Mouse (Mus musculus): ENCODE measurements at regions not wholly inside any gene's neighbourhood (a gene's known extent, or its start where the extent isn't known, plus 50 kb on each side); places are given as distances from the start of the nearest gene placed in this dataset.

GRCm38 (mm10) chr8:107715901-107716300, 127.6 kb upstream of the Psmd7 start:
- intact Hi-C loops (cut with DNase I) = no loop called here
- DNase-seq = no peak

DNA sequence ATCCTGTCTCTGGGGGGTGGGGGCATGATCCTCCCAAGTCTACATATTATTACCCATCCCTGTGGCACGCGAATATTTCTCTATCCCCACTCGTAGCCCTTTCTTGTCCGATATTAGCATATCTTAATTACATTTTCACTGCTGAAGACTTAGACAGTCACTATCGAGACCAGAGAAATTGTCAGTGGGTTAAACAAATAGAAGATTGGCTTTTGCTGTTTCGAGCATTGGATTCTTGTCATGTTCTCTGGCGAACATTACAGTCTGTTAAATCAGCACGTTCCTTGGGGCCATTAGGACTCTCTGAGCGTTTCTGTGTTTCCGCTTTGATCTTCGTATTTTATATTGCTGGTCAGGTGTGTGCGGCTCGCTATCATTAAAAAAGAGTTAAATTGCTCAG, 129.6 kb upstream of the Psmd7 start:
- intact Hi-C loops (cut with DNase I) = no loop called here
- no peak for DNase-seq

DNA sequence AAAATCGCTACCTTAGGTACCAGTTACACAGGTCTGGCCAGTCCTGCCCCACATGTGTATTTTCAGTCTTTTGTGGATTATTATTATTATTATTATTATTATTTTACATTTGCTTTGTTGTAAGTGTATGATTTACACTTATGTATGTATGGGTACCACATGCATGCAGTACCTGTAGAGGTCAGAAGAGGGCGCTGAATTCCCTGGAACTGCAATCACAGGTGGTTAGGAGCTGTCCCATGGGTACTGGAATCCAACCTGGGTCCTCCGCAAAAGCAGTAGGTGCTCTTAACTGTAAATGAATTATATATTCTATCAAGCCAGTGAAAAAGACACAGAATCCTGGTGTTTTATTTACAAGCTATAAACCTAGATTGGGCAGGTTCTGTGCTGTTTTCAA, 131.4 kb upstream of the Psmd7 start:
- intact Hi-C loops (cut with DNase I) = no loop called here

DNA sequence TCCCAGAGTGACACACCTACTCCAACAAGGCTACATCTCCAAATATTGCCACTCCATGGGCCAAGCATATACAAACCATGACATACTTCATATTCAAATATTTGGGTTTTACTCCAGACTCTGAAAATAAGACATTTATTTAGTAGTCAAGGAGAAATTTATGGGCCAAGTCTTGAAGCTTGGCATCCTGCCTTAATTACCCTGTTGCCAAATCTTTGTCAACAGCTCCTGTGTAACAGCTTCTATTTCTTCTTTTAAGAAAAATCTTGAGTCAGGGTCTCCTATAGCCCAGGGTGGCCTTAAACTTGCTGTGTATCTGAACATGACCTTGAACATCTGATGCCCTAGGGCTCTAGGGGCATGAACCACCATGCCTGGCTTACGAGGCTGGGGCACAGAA, 138.5 kb upstream of the Psmd7 start:
- DNase-seq = peak; percentile 1 to 5
- intact Hi-C loops (cut with DNase I) = no loop called here

More for the DNA sequence above, 131.4 kb upstream of the Psmd7 start:
- DNase-seq = no peak

- intact Hi-C loops (cut with DNase I) = no loop called here
- no peak for DNase-seq
These were observed 139.0 kb upstream of the Psmd7 start for GRCm38 (mm10) chr8:107727276-107727675.

DNA sequence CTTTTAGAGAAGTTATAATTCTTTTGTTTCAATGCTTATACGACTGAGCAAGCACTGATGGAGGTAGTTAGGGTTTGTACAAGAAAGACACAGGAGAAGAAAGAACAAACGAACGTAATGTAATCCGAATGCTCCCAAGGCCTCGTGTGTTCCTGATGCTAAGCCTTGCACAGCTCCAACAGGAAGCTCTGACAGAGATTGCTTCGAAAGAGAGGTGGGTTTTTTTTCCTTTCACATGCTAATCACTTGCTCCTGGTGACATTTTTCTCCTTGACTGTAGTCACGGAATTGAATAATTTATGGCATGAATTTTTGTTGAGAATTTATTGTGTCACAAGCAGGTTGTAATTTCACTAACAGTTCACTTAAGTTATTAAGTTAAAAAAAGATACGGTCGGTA, 150.8 kb upstream of the Psmd7 start:
- no peak for DNase-seq
- intact Hi-C loops (cut with DNase I) = no loop called here

DNA sequence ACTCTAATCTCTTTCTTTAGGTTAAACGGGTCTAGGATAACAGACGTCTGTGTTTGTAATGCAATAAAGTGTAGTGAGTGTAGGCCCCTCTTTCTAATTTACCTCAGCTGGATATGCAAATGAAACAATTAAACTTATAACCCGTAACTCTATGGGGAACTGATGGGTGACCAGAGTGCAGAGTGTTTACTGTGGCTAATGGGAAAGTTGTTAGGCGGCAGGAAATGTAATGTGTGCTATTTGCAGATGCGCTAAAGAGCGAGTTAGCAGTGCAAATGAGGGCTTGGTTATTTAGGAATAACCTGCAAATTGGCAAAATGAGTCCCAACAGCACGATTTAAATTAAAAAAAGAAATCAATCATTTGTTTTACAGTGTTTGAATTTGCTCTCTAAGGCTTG, 168.8 kb upstream of the Psmd7 start:
- DNase-seq = no peak
- intact Hi-C loops (cut with DNase I) = no loop called here

DNA sequence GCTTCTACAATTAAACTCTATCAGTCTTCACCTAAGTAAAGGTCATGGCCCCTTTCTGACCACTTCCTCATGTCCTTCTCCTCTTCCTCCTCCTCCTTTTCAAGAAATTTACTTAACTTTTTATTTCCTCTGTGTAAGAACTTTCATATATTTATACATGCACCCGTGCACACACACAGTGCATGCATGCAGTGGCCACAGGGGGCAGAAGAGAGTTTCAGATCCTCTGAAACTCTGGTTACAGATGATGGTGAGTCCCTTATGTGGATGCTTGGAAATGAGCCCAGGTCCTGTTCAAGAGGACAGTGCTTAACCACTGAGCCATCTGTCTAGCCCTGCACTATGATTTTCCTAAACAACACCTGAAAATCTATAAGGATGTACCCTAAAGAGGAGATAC, 170.4 kb upstream of the Psmd7 start:
- intact Hi-C loops (cut with DNase I) = no loop called here
- DNase-seq = no peak

DNA sequence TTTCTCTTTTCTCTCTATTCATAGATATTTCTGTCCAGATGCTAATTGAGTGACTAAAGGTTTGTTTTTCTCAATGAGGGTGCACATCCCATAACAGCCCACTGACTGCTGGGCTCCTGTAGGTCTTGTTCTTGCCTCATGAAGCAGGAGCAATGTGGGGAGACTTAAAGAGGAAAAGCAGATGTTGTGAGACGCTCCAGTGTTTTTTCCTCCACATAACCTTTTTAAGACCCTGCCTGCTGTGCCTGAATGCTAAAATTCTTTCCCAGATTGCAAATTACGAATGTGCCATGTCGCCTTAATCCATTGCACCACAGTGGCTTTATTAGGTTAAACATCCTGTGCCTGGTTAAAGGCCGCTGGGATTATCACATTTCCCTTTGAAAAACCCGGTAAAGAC, 165.5 kb upstream of the Zfhx3 start:
- DNase-seq = no peak
- intact Hi-C loops (cut with DNase I) = no loop called here

DNA sequence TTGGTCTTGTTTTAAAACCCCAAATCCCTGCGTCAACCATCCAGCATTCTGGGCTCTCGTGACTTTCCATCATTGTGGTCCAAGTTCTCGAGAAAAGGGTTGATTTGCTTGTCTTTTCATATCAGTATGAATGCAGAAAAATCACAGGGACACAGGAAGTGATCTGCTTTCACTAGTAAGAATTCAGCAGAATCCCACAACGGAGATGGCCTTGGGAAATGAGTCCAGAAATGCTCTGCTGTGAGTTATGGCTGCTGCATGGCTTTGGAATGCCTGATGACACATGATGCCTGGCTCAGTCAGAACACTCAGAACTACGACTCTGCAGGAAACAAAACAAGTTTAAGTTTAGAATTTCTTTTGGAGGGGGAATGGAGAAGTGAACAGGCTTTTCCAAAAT, 156.7 kb upstream of the Zfhx3 start:
- peak; percentile 7 to 11 for DNase-seq
- intact Hi-C loops (cut with DNase I) = no loop called here

- no peak for DNase-seq
- intact Hi-C loops (cut with DNase I) = no loop called here
These were observed 150.2 kb upstream of the Zfhx3 start for GRCm38 (mm10) chr8:107792286-107792685.

DNA sequence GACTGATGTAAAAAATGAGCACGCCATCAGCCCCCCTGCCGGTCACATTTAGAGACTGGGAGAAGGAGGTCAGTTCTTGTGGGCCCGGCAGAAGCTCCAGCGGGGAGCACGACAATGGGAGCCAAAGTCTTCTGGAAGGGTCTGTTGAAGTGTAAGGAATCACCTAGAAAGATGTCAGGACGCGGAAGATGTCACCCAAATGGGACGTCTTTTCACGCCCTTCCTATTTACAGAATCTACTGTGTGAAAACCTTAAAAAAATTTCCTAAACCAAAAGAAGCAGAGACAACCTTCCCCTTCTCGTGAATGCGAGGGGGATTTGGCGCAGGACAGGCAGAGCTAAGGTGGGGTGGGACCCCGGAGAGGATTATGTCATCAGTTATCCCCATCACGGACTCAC, 127.5 kb upstream of the Zfhx3 start:
- DNase-seq = no peak
- intact Hi-C loops (cut with DNase I) = loop anchor here (5.0 to 10.0 kb wide), 3 partner anchors 210 to 1602 kb away; no protein-coding TSS in a partner anchor

GRCm38 (mm10) chr8:107815775-107816174, 126.7 kb upstream of the Zfhx3 start:
- intact Hi-C loops (cut with DNase I) = loop anchor here (5.0 to 10.0 kb wide), 3 partner anchors 211 to 1602 kb away; no protein-coding TSS in a partner anchor
- no peak for DNase-seq

DNA sequence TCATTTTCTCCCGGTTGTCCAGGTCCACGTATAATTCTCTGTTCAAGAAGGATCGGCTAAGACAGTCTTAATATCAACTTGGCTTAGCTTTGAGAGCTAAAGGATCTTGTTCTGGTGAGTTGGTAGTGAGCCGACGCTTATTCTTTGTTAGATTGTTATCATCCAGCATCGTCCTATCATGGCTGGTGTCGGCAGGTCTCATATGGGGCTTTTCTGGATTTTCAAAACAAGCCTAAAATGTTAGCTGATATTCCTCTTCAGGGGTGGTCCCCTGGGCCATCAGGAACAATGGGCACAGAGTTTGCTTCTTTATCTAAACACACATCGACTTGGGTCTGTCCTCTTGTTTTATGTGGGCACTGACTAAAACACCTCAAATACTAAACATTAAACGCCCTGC, 124.6 kb upstream of the Zfhx3 start:
- intact Hi-C loops (cut with DNase I) = loop anchor here (5.0 to 10.0 kb wide), 3 partner anchors 213 to 1600 kb away; no protein-coding TSS in a partner anchor
- no peak for DNase-seq

DNA sequence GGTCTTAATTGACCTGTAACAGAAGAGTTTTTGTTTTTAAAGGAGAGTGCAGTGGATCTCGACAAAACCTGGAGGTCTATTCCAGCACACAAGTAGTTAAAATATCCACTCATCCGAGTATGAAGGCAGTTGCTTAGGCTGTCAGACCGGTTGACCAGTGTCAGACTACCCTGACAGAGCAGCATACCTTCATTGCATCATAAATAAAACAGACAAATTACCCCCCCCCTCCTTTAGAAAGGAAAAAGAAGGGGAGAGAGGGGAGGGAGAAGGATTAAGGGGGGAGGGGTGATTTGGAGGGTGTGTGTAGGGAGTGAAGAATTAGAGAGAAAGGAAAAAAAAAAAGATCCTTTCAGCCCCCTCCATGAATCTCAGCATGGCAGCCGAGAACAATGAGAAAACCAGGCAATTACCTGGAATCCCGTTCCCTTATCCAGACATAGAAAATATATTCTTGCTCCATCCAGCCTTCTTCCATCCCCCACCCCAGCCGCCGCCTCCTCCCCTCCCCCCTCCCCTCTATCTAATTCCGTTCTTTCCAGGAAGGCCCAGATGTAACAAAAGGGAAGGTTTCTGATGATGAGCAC, 122.2 kb upstream of the Zfhx3 start:
- DNase-seq = no peak
- intact Hi-C loops (cut with DNase I) = no loop called here

DNA sequence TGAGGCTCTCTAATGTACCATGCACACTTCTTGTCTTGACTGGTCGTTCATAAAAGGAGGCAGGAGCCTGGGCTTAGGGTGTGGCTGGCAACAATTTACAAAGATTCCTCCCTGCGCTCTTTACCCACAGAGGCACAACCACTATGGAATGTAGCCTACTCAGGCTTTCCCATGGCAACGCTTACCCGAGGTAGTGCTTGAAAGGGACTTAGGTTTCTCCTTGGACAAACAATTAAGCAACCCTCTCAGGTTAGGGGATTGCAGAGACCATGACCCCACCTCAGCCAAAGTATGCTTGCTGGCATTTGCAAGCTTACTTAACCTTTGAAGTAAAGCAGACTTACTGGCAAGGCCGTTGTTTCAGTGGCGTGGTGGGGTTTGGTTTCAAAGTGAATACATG, 120.9 kb upstream of the Zfhx3 start:
- intact Hi-C loops (cut with DNase I) = no loop called here
- DNase-seq = no peak

DNA sequence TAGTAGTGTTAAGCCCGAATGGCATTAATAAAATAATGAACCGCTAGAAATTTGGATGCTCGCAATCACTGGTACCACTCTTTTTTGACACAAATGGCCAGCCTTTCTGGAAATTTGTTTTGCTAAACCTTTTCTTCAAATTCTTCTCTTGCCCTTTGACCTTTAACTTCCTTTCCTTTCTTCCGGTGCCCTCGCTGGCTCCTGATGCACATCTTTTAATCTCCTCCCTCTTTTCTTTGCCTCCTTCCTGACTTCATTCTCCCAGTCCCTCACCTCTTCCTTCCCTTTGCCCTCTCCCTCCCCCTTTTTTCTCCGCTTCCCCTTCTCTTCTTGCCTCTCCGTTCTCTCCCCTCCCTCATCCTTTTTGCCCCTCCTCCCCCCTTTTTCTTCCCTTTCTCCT, 118.3 kb upstream of the Zfhx3 start:
- intact Hi-C loops (cut with DNase I) = no loop called here

DNA sequence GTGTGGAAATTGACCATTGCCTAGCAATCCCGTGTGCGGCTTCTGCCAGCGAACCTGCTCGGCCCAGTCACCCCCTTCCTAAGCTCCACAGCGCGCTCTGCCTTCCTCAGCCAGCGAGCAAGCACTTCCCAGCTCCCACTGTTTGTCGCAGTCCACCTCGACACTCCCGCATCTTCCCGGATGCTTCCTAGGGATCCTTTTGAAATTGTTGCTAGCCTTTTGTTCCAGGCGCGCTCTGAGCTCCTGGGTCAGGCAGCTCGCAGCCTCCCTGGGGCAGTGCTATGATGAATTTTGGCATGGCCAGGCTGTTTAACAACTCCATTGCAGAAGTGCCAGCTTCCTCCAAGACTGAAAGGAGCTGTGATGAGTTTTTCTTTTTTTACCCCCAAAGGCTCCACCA, 117.8 kb upstream of the Zfhx3 start:
- intact Hi-C loops (cut with DNase I) = no loop called here
- peak in 1 of 2 experiments; percentile 3 for DNase-seq

More for the DNA sequence above, 118.3 kb upstream of the Zfhx3 start:
- DNase-seq = no peak

GRCm38 (mm10) chr8:107827500-107828125, 114.8 kb upstream of the Zfhx3 start:
- no peak for DNase-seq
- intact Hi-C loops (cut with DNase I) = no loop called here

DNA sequence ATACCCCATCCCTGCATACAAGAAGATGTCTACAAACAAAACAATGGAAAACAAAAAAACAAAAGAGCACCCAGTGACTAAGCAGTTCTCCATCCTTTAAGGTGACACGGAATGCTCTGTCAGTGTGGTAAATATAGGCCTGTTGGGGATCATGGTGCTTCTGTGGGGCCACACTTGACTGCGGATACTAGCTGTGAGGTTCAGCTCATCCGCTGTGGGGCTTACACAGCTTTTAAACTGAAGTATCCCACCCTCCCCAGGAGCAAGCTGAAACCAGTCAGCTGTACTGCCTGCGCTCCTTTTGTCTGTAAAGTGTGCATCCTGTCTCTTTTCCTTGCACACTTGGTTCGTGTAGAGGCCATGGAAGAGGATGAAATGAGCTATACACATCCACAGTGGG, 113.9 kb upstream of the Zfhx3 start:
- intact Hi-C loops (cut with DNase I) = no loop called here

DNA sequence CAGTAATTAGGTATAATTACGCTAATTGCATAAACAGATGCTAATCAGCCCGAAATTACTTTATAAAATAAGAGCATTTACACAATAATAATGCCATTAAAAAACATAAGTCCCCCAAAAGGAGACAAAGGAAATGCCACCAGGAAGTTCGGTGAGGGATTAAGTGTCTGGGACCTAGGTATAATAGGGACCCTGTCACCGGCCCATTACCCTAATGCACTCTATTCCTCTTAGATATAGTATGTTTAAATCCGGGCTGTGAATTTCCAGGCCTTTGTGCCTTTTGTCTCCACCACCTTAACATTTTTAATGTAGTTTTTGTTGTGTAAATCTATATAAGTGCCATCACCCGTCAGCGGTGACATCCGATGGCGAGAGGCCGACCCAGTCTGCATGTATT, 109.0 kb upstream of the Zfhx3 start:
- intact Hi-C loops (cut with DNase I) = no loop called here
- no peak for DNase-seq

More for the DNA sequence above, 113.9 kb upstream of the Zfhx3 start:
- DNase-seq = no peak

GRCm38 (mm10) chr8:107846141-107846540, 96.3 kb upstream of the Zfhx3 start:
- intact Hi-C loops (cut with DNase I) = no loop called here
- no peak for DNase-seq
